ENCODE assay signal across 14 mouse cellular contexts in the genomic region with DNA sequence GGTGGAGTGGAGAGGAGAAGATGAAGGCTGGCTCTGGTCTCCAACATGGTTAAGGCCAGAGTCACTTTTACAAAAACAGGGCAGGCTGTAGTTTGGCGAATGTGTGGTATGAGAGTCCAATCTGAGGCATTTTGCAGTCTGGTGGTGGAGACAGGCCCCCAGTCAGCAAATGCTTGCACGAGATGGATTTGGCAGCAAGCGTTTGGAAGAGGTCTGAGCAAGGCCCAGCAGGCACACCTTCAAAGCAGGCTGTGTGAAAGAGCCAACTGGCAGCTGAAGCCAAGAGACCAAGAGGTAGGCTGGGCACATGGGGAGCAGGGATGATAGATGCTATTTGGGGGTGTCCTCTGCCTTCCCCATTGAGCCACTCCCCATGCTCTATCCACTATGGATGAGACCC. TPM values are rescaled to one million over a fixed set of nuclear protein-coding genes. Genes with fewer than 3 reads are reported as not detected.
DNase-seq lines count a peak whose midpoint lies in the region; ATAC-seq and TF ChIP-seq lines count a peak whose summit lies in the region.
"Had no signal": no experiment of that assay in that cellular context is flagged by ENCODE, and none has a peak within 500 bp of the region (broad histone marks: within the 10 kb centered on the region; RNA-seq: fewer than 3 reads in every experiment).

No protein-coding gene starts in this region.

- no peak overlapping the region; the same call in 1 of the 2 replicates for H3K4me3 ChIP-seq in layer of hippocampus, adult 2 months
- H3K4me3 ChIP-seq in hindbrain, embryonic 13.5 days, result no peak overlapping the region
- no peak overlapping the region for H3K4me3 ChIP-seq in midbrain, embryonic 16.5 days (ENCODE audit: low read depth, low read length)
- H3K4me3 ChIP-seq: erythroblast, embryonic 14.5 days; liver, embryonic 13.5 days had no signal

- H3K36me3 ChIP-seq in hindbrain, embryonic 13.5 days, result no peaks in the 10 kb centered on the region
- H3K36me3 ChIP-seq in midbrain, embryonic 16.5 days (ENCODE audit: control insufficient read depth, insufficient read depth, low read length), result no peaks in the 10 kb centered on the region
- H3K36me3 ChIP-seq: liver, embryonic 13.5 days had no signal

- ATAC-seq in hindbrain, embryonic 13.5 days (ENCODE audit: low FRiP score), result no peak
- ATAC-seq in midbrain, embryonic 16.5 days, result no peak

- no peak overlapping the region for H3K9ac ChIP-seq in hindbrain, embryonic 13.5 days
- no peak overlapping the region for H3K9ac ChIP-seq in midbrain, embryonic 16.5 days (ENCODE audit: low read depth, low read length)
- H3K9ac ChIP-seq: liver, embryonic 13.5 days had no signal

- no peak overlapping the region for H3K4me2 ChIP-seq in hindbrain, embryonic 13.5 days
- H3K4me2 ChIP-seq in midbrain, embryonic 16.5 days (ENCODE audit: low read length), result no peak overlapping the region
- H3K4me2 ChIP-seq: liver, embryonic 13.5 days had no signal

- no peaks in the 10 kb centered on the region for H3K9me3 ChIP-seq in hindbrain, embryonic 13.5 days
- H3K9me3 ChIP-seq in midbrain, embryonic 16.5 days (replicated peaks; ENCODE audit: control insufficient read depth, low read length, poor library complexity, severe bottlenecking), result no peaks in the 10 kb centered on the region
- H3K9me3 ChIP-seq: liver, embryonic 13.5 days had no signal

- peaks cover 79% of the 10 kb centered on the region for H3K4me1 ChIP-seq in hindbrain, embryonic 13.5 days (replicated peaks)
- H3K4me1 ChIP-seq in midbrain, embryonic 16.5 days (ENCODE audit: control insufficient read depth, insufficient read depth, low read length), result peaks cover 16% of the 10 kb centered on the region

- H3K27ac ChIP-seq in layer of hippocampus, adult 2 months, result peak overlapping the region; percentile 90
- H3K27ac ChIP-seq in hindbrain, embryonic 13.5 days, result peak overlapping the region; percentile 73
- H3K27ac ChIP-seq in midbrain, embryonic 16.5 days (ENCODE audit: low read length), result peak overlapping the region; percentile 2
- H3K27ac ChIP-seq: liver, embryonic 13.5 days had no signal

- WGBS in hindbrain, embryonic 13.5 days, result 67% methylated on average over 3 of the region's 3 CpGs
- WGBS in midbrain, embryonic 16.5 days, result 82% methylated on average over 3 of the region's 3 CpGs

- no peak for DNase-seq in layer of hippocampus, adult 2 months (ENCODE audit: low spot score in 2 of 2)
- DNase-seq in layer of hippocampus, adult 11-12 months (ENCODE audit: low spot score), result no peak
- peak; percentile 63 to 70 for DNase-seq in cerebellum, postnatal 25 days
- no peak for DNase-seq in lung, postnatal 14 days
- DNase-seq in thymus, postnatal 0 days (ENCODE audit: low spot score), result no peak
- no peak for DNase-seq in embryo, embryonic 10 days (ENCODE audit: low spot score)
- DNase-seq: gastrocnemius, postnatal 36 days; heart, postnatal 10 days; layer of hippocampus, postnatal 36 days; liver, embryonic 13.5 days; spleen, adult 18-20 months had no signal

- no peaks in the 10 kb centered on the region for H3K27me3 ChIP-seq in hindbrain, embryonic 13.5 days
- no peaks in the 10 kb centered on the region for H3K27me3 ChIP-seq in midbrain, embryonic 16.5 days (ENCODE audit: control insufficient read depth, insufficient read depth, low read depth, low read length)
- H3K27me3 ChIP-seq: liver, embryonic 13.5 days had no signal

- TF ChIP-seq CTCF in layer of hippocampus, adult 2 months (conservative IDR thresholded peaks at IDR 0.05), result no peak

RNA-seq across cellular contexts. Expression of gene Prex1, which starts 51.7 kb away (rescaled TPM):
- 10 to 100 TPM; 69.9 to 71.3 TPM for total RNA-seq in layer of hippocampus, adult 2 months (2021)
- 24.7 and 29.7 TPM in 2 replicates for polyA plus RNA-seq in hindbrain, embryonic 13.5 days (2015; fragmentation: Nextera tagmentation; extraction: Ambion mirVana)
- 19.3 and 22.0 TPM in 2 replicates for polyA plus RNA-seq in midbrain, embryonic 16.5 days (2015; fragmentation: Nextera tagmentation; extraction: Ambion mirVana)
- polyA plus RNA-seq in thymus, postnatal 0 days (2015; fragmentation: Nextera tagmentation; extraction: Ambion mirVana), result 41.9 and 49.8 TPM in 2 replicates

Comparison
In these comparisons a context has a peak if more than half of its experiments do, and no peak if none do; other contexts are left out.
1. DNase-seq: peak in cerebellum, postnatal 25 days (2 of 2); none in layer of hippocampus, adult 2 months (0 of 2), layer of hippocampus, adult 11-12 months (single experiment), lung, postnatal 14 days (single experiment), thymus, postnatal 0 days (single experiment) and embryo, embryonic 10 days (single experiment).
2. H3K27ac ChIP-seq: peak in every context shown above with its lines; median percentile 90 in layer of hippocampus, adult 2 months; 73 in hindbrain, embryonic 13.5 days; 2 in midbrain, embryonic 16.5 days.